Mouse (Mus musculus) bone marrow, adult 2 months (tissue): ENCODE results near the gene Racgap1.

Experiments
- CTCF ChIP-seq: fragments of 200-500 bp; IDR thresholded peaks from 2 replicates; pipeline ENCODE4 v1.5.1; 2011; ENCODE audit warnings: low read length, control low read depth; ENCODE audit not compliant: control insufficient read depth, insufficient read depth
- POLR2A ChIP-seq: fragments of 200-500 bp; IDR thresholded peaks from 2 replicates; pipeline ENCODE4 v1.6.1; 2011; ENCODE audit warnings: low read depth, mild to moderate bottlenecking, control low read depth, low read length, borderline replicate concordance; ENCODE audit not compliant: control insufficient read depth

GRCm38 (mm10) chr15:99607388-99608113 lies 43.9 kb downstream of the Racgap1 start:
- TF ChIP-seq CTCF (no peak), POLR2A (no peak)
